Mouse (Mus musculus) embryo, embryonic 9.5 days (tissue): Measurements from ENCODE around the gene Adgrg7.

Experiments
- DNase-seq: peaks from one replicate; pipeline ENCODE4 v3.0.0-alpha.2; 2017; ENCODE audit errors: extremely low spot score

The Adgrg7 gene

GRCm38 (mm10) chr16:56795481-56796139 lies at the start of gene Adgrg7:
Gene Adgrg7, minus strand, starts transcription at chr16:56795855.
- DNase-seq: no peak

DNA sequence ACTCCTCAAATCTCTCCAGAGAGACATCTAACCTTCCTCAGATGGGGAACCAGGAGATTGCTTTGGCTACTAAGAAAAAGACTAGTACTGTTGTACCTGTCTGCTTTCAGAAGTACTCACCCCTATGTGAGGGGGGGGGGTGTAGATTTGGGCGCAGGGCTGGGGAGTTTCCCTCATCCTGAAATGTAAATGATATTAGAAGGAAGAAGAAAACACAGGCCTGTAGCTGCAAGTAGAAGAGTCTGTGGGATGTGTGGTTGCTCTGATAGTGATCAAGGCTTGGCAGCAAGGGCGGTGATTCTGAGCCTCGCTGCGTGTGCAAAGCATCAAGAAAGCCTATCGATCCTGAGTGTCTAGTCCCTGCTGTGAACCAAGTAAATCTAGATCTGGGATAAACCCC lies 47.3 kb upstream of the Adgrg7 start:
- DNase-seq: no peak

DNA sequence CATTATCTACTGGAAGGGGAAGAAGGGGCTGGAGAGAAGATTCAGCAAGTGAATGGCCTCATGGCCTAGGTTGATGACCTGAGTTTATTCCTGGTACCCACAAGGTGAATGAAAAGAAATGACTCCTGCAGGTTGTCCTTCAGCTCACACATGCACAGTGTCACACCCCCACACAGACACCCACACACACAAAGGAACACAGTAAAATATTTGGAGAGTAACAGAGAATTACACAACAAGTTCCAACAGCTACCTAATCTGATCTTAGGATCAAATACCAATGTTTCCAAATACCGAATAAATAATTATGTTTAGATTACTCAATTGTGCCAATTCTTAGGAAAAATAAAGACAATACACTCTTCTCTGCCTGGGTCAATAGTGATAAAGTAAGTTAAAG lies 37.7 kb upstream of the Adgrg7 start:
- no peak for DNase-seq

DNA sequence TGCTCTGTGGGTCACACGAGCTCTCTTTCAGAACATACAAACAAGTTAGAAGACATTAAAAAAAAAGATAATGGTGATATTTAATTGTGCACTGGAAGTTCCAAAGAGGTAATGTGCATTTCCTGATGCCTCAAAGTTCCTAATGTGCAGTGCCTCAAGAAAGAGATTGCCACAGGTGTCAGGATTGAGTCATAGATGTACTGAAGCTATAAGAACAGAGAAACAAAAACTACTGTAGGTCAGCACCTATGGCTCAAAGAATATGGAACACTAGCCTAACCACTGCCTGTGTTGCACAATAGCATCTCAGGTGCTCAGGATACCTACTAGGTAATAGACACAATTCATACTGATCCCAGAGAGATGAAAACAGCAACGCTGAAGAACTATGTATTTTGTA lies 36.3 kb upstream of the Adgrg7 start:
- no peak for DNase-seq

GRCm38 (mm10) chr16:56801370-56802109 lies 5.9 kb upstream of the Adgrg7 start:
- DNase-seq: no peak

DNA sequence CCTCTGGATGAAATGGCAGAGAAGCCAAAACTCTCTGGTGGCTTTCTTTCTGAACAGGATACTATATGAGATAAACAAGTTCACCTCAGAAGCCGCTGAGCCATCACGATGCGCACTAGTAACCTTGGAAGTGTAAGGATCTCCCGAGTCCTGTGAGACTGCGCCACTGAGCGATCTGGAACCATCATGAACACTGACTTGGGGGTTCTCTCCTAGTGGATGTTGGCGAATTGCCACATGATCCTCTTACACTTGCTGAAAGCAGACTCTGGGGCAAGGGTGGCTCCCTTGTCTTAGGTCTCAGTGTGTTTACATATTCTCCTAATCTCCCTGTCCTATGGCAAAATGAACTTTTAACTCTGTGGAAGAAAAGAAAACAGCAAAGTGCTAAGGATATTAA lies 5.3 kb upstream of the Adgrg7 start:
- no peak for DNase-seq

DNA sequence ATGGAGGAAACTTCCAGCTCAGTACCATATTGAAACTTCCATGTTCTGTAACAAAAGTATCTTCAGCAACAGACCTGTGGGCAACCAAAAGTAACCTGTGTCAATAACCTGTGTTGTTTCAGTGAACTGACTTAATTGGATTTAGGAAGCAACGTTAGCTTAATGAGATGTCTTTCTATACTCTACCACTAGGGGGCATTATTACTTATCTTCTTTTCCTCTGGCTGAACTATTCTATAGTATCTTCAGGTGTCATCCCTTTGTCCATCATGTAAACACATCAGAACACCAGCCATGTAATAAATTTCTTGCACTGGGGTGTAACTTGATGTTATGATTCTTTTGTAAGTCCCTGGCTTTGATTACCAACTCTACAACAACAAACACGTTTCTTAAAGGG lies 4.8 kb upstream of the Adgrg7 start:
- peak; percentile 10 for DNase-seq

DNA sequence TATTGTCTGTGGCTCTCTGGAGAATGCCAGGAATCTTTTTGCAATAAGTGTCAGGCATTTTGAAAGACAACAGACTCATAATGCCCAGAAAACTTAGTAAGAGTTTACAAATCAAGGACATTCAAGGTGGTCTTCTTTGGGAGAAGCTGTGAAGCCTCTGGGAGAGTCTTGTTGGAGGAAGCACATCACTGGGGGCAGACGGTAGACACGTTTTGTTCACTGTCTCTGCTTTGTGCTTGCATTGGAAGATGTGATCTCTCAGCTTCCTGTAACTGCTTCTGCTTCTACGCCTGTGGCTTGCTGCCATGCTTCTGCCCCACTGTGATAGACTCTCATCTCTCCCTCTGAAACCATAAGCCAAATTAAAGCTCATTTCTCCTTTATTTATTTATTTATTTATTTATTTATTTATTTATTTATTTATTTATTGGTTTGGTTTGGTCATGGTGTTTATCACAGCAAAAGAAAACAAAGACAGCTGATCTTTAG lies 3.9 kb upstream of the Adgrg7 start:
- DNase-seq: no peak

- no peak for DNase-seq
Observed at GRCm38 (mm10) chr16:56798873-56799272, 3.2 kb upstream of the Adgrg7 start.

DNA sequence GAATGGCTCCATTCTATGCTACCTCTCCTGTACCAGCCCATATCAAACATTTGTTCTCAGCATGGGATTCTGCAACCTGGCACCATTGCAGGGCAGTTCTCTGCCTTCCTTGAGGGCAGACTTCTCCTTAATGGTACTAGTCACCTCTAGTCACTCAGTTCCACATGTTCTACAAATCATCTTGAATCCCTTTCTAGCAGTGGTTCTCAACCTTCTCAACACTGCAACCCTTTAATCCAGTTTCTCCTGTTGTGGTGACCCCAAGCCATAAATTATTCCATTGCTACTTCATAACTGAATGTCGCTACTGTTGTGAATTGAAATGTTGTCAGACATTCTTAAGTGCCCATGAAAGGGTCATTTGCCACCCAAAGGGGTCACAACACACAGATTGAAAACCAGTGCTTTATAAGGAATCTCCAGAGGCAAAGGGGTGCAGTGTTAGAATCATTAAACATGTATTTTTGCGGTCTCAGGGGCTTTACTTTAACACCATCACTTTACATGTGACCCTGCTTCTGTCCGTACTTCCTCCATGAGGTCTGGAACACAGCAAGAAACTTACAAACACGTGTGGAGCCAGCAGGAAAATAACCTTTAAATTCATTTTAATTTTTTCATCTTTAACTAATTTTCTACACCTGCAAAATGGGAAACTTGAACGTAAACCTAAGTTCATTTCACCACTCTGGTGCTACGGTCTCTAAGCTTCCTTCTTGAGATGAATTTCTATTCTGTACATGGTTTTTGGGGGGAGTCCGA lies 1.1 kb downstream of the Adgrg7 start:
- DNase-seq: no peak

DNA sequence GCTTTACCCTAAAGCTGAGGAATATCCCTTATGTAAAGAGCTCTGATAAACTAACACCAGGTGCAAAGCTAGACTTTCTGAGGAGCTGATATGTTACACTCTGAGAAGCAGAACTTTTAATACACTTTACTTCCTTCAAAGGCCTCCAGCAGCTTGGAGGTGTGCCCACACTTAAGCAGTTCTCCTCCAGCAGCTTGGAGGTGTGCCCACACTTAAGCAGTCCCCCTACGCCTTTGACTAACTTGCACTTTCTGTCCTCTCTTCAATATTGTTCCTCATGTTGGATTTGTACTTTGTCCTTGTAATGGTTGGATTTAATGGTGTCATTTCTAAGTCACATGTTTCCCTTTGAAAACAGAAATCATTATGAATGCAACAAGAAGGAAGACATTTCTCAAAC lies 1.9 kb downstream of the Adgrg7 start:
- no peak for DNase-seq

DNA sequence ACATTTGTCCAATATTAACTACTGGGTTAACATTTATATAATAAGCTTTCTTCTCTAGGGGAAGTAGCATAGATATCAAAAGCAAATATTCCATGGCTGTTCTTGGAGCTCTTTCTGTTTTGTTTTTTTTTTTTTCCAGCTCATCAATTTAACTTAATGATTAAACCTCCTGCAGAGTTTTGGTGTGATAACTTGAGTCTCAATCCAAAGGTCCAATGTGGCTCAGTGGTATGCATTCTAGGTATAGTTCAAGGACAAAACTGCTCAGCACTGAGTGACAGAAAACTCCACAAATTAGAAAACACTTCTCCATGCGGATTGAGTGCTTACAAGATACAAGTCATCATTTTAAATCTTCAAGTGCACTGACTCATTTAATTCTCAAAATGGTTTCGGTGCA lies 9.7 kb downstream of the Adgrg7 start:
- DNase-seq: no peak

DNA sequence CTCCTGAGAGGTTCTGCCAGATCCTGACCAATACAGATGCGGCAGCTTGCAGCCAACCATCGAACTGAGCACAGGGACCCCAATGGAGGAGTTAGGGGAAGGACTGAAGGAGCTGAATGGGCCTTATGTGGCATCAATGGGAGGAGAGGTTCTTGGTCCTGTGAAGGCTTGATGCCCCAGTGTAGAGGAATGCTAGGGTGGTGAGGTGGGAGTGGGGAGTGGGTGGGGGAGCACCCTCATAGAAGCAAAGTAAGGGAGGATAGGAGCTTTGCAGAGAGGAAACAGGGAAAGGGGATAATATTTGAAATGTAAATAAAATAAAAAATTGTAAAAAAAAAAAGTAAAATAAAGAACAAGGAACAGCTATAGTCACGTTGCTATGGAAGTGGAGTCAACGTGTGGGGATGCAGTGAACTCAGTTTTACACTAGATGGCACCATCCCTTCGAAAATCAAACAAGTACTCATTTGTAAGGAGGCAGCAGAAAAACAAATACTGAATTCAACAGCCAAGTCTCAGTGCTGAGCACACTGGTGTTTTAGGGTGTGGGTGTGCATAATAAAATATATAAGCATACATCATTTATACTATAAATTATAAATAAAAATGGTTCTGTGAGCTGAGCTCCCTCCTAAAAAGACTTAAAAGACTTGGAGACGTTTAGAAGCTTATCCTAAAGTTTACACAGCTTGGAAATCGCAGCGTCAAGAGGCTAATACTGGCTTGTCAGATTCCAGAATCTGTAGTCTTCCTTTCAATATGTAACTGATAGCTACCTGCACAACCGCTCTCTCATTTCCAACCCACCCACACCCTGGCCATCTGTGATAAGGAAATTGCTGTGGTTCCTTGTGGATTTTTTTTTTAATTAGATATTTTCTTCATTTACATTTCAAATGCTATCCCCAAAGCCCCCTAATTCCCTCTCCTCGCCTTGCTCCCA lies 24.2 kb downstream of the Adgrg7 start:
- DNase-seq: peak; percentile 51

DNA sequence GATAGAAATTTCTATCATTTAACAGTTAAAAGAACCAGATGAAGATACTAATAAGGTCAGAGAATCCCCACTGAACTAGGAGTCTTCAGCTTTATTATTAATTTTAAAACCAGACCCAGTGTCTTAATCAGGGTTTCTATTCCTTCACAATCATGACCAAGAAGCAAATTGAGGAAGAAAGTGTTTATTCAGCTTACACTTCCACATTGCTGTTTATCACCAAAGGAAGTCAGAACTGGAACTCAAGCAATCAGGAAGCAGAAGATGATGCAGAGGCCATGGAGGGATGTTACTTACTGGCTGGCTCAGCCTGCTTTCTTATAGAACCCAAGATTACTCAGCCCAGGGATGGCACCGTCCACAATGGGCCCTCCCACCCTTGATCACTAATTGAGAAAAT lies 66.6 kb downstream of the Adgrg7 start:
- no peak for DNase-seq

DNA sequence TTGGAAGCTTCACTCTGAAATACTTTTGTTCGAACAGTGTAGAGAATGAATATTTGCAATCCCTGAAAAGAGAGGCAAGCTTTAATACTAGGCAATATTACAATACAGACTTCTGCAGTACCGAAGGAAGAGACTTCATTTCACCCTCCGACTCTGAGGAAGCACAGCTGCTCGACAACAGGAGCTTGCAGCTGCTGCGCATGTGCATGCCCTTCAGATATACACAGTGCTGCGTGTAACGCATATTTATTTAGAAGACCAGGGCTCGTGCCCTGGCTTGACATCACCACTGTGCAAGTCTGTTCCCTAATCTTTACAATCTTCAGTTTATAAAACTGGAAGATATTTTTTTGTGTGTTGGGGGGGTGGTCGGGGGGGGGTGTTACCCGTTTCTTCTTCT lies 70.7 kb downstream of the Adgrg7 start:
- no peak for DNase-seq

- DNase-seq: no peak
Observed at GRCm38 (mm10) chr16:56722357-56722756, 73.3 kb downstream of the Adgrg7 start.

GRCm38 (mm10) chr16:56719031-56719430 lies 76.6 kb downstream of the Adgrg7 start:
- no peak for DNase-seq

GRCm38 (mm10) chr16:56717224-56718200 lies 78.1 kb downstream of the Adgrg7 start, which contains the start of gene Tfg:
Gene Tfg, minus strand, starts transcription at chr16:56717450.
- peak; percentile 98 for DNase-seq

DNA sequence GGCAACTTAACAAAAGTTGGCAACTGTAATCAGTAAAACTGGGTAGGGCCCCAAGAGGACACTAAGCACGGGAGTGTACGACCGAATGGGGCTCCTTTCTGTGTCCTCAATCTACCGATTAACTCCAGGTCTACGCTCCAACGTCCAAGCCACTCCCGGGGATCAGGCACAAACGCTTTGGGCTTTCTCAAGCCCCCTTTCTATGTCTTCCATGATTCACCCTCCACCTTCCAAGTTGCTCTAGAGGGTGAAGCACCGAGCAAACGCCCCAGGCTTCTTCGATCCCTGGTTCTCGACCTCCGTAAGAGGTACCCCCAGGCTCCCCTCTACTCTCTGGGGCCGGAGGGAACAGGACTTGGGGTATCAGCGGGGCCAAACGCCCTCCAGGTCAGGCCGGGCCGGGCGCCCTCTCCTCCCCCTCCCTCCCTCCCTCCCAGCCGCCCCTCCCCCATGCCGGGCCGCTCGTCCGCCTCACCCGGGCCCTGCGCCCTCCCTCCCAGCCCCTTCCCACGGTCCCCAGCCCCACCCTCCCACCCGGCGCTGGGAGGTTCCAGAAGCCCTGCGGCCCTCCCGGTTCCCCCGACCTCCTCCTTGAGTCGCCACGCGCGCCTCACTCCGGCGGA lies 79.0 kb downstream of the Adgrg7 start:
- peak; percentile 83 for DNase-seq

- no peak for DNase-seq
Observed at GRCm38 (mm10) chr16:56715608-56716007, 80.0 kb downstream of the Adgrg7 start.
